Mouse (Mus musculus): ENCODE data around the gene Gm13275.
A peak's percentile ranks its signal among the peaks of the same experiment; 100 is the strongest.
"Not testable (repeated sequence)": the region's sequence is repeated elsewhere in the genome, so short reads cannot be mapped to it uniquely, and the experiment has no call there.

The Gm13275 gene

DNA sequence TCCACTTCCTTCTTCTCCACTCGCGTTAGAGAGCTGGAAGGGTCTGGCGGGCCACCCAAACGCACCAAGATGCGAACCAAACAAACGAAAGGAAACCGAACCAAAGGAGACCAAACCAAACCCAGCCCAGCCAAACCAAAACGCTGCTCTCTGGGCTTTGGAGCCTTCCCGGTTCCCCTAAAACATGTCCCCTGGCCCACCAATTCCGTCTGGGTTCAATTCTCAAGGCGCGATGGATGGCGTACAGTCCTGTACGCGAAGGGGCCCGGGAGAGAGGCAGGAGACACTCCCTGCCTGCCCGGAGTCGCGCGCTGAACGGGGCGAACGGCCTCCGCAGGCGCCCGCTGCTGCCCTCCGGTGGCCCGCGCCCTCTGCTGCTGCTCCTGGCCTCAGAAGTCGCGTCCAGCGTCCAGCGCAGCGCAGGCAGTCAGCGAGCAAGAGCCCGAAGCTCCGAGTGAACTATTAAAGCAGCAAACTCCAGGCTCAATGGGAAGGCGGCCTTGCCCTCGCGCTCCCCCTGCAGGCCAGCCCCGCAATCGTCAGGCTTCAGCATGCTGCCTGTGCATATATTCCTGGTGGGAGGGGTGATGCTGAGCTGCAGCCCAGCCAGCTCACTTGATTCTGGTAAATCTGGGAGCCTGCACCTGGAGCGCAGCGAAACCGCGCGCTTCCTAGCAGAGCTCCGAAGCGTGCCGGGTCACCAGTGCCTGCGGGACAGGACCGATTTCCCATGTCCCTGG, at the start of gene Gm13275:
Gene Gm13275, plus strand, starts transcription at position 552 of the 740 bp plus-strand sequence.
- peak; percentile 50 for DNase-seq

DNA sequence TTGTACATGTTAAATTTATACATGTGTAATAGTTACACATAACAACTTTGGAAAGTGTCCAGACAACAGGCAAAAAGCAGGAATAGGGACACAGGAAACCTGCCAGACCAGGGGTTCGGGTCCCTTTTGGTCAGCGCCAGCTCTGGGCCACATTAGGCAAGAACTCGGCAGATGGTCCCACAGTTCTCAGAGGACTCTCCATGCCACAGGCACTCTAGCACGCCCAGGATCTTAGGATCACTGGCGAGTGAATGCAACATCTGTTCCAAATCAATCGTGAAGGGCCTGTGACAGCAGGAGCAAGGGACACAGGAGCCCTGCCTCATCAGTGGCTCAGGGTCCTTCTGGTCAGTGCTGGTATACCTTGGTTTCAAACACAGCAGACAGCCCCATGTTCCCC, 44.4 kb upstream of the Gm13275 start:
- DNase-seq = no peak

DNA sequence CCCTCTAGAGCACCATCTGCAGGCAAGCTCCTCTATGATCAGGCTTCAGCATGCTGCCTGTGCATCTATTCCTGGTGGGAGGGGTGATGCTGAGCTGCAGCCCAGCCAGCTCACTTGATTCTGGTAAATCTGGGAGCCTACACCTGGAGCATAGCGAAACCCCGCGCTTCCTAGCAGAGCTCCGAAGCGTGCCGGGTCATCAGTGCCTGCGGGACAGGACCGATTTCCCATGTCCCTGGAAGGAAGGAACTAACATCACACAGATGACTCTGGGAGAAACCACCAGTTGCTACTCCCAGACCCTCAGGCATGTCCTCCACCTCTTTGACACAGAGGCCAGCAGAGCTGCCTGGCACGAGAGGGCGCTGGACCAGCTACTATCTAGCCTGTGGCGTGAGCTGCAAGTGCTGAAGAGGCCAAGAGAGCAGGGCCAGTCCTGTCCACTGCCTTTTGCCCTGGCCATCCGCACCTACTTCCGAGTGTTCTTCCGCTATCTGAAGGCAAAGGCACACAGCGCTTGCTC, 39.4 kb upstream of the Gm13275 start, which contains the start of gene Gm13271:
Gene Gm13271, plus strand, starts transcription at position 51 of the 523 bp plus-strand sequence.
- DNase-seq = peak; percentile 78

DNA sequence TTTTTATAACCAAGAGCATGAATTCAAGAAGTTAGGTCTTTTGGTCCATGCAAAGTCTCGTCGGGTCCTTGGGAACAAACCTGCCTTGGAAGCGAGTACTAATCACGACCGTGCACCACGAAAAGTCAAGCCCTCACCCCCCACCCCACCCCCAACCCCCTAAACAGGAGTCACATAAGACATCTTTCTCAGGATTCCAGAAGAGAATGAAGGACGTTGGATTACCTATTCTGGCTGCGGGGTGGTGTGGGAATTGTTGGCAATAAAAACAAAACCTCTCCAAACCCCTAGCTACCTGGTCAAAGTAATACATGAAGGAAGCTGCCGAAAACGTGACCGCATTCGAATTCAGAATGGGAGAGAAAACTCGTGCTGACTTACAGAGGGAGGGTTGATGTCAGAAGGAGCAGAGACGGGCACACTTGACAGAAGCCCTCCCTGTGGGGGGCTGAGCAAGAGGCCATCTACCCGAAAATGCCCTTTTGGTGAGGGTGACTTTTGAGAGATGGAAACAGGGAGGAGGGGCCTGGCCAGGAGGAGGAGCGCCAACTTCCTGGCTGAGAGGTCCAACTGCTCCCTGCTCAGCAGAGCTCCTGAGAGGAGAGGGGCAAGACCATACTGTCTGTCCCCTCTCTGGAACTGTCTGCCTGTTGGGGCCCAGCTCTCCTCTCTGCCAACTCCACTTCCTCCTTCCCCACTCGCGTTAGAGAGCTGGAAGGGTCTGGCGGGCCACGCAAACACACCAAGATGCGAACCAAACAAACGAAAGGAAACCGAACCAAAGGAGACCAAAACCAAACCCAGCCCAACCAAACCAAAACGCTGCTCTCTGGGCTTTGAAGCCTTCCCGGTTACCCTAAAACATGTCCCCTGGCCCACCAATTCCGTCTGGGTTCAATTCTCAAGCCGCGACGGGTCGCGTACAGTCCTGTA, 37.4 kb upstream of the Gm13275 start:
- DNase-seq = not testable (repeated sequence)

DNA sequence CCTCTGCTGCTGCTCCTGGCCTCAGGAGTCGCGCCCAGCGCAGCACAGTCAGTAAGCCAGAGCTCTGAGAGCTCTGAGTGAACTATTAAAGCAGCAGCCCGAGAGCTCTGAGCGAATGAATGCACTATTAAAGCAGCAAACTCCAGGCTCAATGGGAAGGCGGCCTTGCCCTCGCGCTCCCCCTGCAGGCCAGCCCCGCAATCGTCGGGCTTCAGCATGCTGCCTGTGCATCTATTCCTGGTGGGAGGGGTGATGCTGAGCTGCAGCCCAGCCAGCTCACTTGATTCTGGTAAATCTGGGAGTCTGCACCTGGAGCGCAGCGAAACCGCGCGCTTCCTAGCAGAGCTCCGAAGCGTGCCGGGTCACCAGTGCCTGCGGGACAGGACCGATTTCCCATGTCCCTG, 36.7 kb upstream of the Gm13275 start:
- peak; percentile 93 for DNase-seq

DNA sequence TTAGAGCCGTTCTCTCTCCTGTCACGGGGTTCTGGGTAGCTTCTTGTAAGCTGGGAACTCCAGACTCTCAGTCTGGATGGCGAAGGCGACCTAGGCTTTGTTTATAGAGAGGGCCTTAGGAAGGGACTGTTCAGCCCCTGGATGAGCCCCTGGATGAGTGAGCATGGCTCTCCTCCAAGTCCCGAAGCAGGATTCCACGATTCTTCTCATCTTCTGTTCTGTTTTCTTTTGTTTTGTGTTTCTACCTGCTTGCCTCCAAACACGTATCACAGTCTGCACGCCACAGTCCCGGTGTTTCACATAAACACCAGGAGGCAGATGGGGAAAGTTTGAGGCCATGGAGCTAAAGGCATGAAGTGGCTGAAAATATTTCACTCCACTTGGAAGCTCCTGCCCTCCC, 35.5 kb upstream of the Gm13275 start:
- DNase-seq = peak; percentile 19

DNA sequence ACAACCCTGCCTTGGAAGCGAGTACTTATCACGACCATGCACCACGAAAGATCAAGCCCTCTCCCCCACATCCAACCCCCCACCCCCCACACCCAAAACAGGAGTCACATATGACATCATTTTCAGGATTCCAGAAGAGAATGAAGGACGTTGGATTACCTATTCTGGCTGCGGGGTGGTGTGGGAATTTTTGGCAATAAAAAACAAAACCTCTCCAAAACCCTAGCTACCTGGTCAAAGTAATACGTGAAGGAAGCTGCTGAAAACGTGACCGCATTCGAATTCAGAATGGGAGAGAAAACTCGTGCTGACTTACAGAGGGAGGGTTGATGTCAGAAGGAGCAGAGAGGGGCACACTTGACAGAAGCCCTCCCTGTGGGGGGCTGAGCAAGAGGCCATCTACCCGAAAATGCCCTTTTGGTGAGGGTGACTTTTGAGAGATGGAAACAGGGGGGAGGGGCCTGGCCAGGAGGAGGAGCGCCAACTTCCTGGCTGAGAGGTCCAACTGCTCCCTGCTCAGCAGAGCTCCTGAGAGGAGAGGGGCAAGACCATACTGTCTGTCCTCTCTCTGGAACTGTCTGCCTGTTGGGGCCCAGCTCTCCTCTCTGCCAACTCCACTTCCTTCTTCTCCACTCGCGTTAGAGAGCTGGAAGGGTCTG, 34.5 kb upstream of the Gm13275 start, which contains the start of gene Gm13283:
Gene Gm13283, plus strand, starts transcription at position 510 of the 659 bp plus-strand sequence.
- peak; percentile 29 for DNase-seq

DNA sequence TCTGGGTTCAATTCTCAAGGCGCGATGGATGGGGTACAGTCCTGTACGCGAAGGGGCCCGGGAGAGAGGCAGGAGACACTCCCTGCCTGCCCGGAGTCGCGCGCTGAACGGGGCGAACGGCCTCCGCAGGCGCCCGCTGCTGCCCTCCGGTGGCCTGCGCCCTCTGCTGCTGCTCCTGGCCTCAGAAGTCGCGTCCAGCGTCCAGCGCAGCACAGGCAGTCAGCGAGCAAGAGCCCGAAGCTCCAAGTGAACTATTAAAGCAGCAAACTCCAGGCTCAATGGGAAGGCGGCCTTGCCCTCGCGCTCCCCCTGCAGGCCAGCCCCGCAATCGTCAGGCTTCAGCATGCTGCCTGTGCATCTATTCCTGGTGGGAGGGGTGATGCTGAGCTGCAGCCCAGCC, 33.9 kb upstream of the Gm13275 start:
- DNase-seq = peak; percentile 69

DNA sequence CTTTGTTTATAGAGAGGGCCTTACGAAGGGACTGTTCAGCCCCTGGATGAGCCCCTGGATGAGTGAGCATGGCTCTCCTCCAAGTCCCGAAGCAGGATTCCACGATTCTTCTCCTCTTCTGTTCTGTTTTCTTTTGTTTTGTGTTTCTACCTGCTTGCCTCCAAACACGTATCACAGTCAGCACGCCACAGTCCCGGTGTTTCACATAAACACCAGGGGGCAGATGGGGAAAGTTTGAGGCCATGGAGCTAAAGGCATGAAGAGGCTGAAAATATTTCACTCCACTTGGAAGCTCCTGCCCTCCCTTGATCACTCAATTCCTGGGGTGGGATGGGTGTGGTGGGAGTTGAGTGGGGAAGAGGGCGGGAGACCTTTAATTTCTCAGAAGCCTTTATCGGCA, 32.5 kb upstream of the Gm13275 start:
- peak; percentile 79 for DNase-seq

DNA sequence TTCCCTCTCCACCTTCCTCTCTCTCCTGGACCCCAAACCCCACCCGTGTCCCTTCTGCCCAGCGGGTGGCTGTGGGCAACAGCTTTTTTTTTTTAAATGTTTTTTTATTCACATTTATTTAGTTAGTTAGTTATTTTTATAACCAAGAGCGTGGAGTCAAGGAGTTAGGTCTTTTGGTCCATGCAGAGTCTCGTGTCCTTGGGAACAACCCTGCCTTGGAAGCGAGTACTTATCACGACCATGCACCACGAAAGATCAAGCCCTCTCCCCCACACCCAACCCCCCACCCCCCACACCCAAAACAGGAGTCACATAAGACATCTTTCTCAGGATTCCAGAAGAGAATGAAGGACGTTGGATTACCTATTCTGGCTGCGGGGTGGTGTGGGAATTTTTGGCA, 31.9 kb upstream of the Gm13275 start:
- DNase-seq = peak; percentile 14

DNA sequence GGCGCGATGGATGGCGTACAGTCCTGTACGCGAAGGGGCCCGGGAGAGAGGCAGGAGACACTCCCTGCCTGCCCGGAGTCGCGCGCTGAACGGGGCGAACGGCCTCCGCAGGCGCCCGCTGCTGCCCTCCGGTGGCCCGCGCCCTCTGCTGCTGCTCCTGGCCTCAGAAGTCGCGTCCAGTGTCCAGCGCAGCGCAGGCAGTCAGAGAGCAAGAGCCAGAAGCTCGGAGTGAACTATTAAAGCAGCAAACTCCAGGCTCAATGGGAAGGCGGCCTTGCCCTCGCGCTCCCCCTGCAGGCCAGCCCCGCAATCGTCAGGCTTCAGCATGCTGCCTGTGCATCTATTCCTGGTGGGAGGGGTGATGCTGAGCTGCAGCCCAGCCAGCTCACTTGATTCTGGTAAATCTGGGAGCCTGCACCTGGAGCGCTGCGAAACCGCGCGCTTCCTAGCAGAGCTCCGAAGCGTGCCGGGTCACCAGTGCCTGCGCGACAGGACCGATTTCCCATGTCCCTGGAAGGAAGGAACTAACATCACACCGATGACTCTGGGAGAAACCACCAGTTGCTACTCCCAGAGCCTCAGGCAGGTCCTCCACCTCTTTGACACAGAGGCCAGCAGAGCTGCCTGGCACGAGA, 30.8 kb upstream of the Gm13275 start:
- DNase-seq = peak; percentile 51

DNA sequence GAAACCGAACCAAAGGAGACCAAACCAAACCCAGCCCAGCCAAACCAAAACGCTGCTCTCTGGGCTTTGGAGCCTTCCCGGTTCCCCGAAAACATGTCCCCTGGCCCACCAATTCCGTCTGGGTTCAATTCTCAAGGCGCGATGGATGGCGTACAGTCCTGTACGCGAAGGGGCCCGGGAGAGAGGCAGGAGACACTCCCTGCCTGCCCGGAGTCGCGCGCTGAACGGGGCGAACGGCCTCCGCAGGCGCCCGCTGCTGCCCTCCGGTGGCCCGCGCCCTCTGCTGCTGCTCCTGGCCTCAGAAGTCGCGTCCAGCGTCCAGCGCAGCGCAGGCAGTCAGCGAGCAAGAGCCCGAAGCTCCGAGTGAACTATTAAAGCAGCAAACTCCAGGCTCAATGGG, 20.8 kb upstream of the Gm13275 start, which contains the start of gene Gm13290:
Gene Gm13290, plus strand, starts transcription at position 301 of the 400 bp plus-strand sequence.
- not testable (repeated sequence) for DNase-seq

DNA sequence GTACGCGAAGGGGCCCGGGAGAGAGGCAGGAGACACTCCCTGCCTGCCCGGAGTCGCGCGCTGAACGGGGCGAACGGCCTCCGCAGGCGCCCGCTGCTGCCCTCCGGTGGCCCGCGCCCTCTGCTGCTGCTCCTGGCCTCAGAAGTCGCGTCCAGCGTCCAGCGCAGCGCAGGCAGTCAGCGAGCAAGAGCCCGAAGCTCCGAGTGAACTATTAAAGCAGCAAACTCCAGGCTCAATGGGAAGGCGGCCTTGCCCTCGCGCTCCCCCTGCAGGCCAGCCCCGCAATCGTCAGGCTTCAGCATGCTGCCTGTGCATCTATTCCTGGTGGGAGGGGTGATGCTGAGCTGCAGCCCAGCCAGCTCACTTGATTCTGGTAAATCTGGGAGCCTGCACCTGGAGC, 17.7 kb upstream of the Gm13275 start, which contains the start of gene Gm13289:
Gene Gm13289, plus strand, starts transcription at position 301 of the 400 bp plus-strand sequence.
- DNase-seq = not testable (repeated sequence)

DNA sequence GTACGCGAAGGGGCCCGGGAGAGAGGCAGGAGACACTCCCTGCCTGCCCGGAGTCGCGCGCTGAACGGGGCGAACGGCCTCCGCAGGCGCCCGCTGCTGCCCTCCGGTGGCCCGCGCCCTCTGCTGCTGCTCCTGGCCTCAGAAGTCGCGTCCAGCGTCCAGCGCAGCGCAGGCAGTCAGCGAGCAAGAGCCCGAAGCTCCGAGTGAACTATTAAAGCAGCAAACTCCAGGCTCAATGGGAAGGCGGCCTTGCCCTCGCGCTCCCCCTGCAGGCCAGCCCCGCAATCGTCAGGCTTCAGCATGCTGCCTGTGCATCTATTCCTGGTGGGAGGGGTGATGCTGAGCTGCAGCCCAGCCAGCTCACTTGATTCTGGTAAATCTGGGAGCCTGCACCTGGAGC, 14.7 kb upstream of the Gm13275 start, which contains the start of gene Gm13272:
Gene Gm13272, plus strand, starts transcription at position 301 of the 400 bp plus-strand sequence.
- not testable (repeated sequence) for DNase-seq

DNA sequence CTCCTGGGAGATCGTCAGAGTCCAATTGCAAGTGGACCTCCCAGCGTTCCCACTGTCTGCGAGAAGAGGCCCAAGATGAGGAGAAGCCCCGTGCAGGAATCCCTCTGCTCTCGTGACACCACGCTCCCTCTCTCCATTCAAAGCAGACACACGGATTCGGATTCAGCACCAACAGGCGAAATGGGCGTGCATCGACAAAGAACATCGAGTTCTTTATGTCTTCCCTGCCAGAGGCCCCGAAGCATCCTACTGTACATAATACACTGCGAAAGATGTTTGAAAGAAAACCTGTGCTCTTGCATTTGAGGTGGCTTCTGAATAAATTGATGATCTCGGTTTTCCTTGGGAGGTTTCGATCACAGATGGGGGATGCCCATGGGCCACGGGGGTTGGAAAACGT, 14.0 kb upstream of the Gm13275 start:
- not testable (repeated sequence) for DNase-seq

DNA sequence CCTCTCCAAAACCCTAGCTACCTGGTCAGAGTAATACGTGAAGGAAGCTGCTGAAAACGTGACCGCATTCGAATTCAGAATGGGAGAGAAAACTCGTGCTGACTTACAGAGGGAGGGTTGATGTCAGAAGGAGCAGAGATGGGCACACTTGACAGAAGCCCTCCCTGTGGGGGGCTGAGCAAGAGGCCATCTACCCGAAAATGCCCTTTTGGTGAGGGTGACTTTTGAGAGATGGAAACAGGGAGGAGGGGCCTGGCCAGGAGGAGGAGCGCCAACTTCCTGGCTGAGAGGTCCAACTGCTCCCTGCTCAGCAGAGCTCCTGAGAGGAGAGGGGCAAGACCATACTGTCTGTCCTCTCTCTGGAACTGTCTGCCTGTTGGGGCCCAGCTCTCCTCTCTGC, 12.5 kb upstream of the Gm13275 start, which contains the start of gene Ifnz:
Gene Ifnz, plus strand, starts transcription at position 301 of the 400 bp plus-strand sequence.
- not testable (repeated sequence) for DNase-seq

DNA sequence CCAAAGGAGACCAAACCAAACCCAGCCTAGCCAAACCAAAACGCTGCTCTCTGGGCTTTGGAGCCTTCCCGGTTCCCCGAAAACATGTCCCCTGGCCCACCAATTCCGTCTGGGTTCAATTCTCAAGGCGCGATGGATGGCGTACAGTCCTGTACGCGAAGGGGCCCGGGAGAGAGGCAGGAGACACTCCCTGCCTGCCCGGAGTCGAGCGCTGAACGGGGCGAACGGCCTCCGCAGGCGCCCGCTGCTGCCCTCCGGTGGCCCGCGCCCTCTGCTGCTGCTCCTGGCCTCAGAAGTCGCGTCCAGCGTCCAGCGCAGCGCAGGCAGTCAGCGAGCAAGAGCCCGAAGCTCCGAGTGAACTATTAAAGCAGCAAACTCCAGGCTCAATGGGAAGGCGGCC, 12.0 kb upstream of the Gm13275 start:
- DNase-seq = not testable (repeated sequence)

DNA sequence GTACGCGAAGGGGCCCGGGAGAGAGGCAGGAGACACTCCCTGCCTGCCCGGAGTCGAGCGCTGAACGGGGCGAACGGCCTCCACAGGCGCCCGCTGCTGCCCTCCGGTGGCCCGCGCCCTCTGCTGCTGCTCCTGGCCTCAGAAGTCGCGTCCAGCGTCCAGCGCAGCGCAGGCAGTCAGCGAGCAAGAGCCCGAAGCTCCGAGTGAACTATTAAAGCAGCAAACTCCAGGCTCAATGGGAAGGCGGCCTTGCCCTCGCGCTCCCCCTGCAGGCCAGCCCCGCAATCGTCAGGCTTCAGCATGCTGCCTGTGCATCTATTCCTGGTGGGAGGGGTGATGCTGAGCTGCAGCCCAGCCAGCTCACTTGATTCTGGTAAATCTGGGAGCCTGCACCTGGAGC, 8.9 kb upstream of the Gm13275 start, which contains the start of gene Gm13276:
Gene Gm13276, plus strand, starts transcription at position 301 of the 400 bp plus-strand sequence.
- not testable (repeated sequence) for DNase-seq

DNA sequence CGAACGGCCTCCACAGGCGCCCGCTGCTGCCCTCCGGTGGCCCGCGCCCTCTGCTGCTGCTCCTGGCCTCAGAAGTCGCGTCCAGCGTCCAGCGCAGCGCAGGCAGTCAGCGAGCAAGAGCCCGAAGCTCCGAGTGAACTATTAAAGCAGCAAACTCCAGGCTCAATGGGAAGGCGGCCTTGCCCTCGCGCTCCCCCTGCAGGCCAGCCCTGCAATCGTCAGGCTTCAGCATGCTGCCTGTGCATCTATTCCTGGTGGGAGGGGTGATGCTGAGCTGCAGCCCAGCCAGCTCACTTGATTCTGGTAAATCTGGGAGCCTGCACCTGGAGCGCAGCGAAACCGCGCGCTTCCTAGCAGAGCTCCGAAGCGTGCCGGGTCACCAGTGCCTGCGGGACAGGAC, 5.9 kb upstream of the Gm13275 start, which contains the start of gene Gm13277:
Gene Gm13277, plus strand, starts transcription at position 231 of the 400 bp plus-strand sequence.
- DNase-seq = peak; percentile 54

DNA sequence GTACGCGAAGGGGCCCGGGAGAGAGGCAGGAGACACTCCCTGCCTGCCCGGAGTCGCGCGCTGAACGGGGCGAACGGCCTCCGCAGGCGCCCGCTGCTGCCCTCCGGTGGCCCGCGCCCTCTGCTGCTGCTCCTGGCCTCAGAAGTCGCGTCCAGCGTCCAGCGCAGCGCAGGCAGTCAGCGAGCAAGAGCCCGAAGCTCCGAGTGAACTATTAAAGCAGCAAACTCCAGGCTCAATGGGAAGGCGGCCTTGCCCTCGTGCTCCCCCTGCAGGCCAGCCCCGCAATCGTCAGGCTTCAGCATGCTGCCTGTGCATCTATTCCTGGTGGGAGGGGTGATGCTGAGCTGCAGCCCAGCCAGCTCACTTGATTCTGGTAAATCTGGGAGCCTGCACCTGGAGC, 3.0 kb upstream of the Gm13275 start, which contains the start of gene Gm13278:
Gene Gm13278, plus strand, starts transcription at position 301 of the 400 bp plus-strand sequence.
- not testable (repeated sequence) for DNase-seq

DNA sequence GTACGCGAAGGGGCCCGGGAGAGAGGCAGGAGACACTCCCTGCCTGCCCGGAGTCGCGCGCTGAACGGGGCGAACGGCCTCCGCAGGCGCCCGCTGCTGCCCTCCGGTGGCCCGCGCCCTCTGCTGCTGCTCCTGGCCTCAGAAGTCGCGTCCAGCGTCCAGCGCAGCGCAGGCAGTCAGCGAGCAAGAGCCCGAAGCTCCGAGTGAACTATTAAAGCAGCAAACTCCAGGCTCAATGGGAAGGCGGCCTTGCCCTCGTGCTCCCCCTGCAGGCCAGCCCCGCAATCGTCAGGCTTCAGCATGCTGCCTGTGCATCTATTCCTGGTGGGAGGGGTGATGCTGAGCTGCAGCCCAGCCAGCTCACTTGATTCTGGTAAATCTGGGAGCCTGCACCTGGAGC, 2.8 kb downstream of the Gm13275 start, which contains the start of gene Gm13279:
Gene Gm13279, plus strand, starts transcription at position 301 of the 400 bp plus-strand sequence.
- DNase-seq = not testable (repeated sequence)

Data from layer of hippocampus, adult 9-11 months (tissue).